In the genomic region with DNA sequence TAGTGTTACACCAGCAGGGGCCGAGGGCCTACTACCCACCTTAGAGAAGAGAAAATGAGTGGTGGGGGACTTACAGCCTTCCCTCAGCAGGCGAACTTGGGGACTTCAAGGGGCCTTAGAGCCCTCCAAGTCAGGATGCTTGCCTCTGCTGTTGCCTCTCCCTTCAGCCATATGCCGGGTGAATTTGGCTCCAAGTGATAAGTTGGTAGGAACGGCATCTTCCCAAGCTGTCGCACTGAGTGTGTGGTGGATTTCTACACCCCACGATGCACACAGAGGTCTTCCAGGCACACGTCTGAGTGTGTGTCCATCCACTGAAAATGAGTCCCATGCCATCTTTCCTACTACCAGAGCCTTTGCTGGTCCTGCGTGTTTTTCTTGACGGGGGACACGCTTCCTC, we compare ENCODE assay signal across 23 mouse cellular contexts.
"Had no signal": no experiment of that assay in that cellular context is flagged by ENCODE, and none has a peak within 500 bp of the region (broad histone marks: within the 10 kb centered on the region; RNA-seq: fewer than 3 reads in every experiment).

No protein-coding gene starts in this region.

- H3K36me3 ChIP-seq: limb, embryonic 10.5 days; limb, embryonic 13.5 days; liver, embryonic 12.5 days; liver, embryonic 15.5 days; lung, embryonic 15.5 days had no signal

- H3K27me3 ChIP-seq: liver, embryonic 15.5 days; lung, embryonic 15.5 days had no signal

- DNase-seq: kidney, adult 2 months; kidney, postnatal 25 days; layer of hippocampus, postnatal 36 days; liver; lung, adult 18-20 months; lung, postnatal 10 days; lung, postnatal 36 days; midbrain, embryonic 14.5 days; right cerebral cortex, adult 18-20 months; right cerebral cortex, postnatal 14 days; right cerebral cortex, postnatal 4 days; thymus, adult 2 months; thymus, postnatal 14 days; thymus, postnatal 4 days had no signal

- H3K9me3 ChIP-seq: limb, embryonic 10.5 days; limb, embryonic 13.5 days; liver, embryonic 12.5 days; liver, embryonic 15.5 days; lung, embryonic 15.5 days had no signal

- H3K4me3 ChIP-seq: limb, embryonic 10.5 days; limb, embryonic 13.5 days; liver, embryonic 12.5 days; liver, embryonic 15.5 days; lung, embryonic 15.5 days had no signal

- H3K4me1 ChIP-seq: liver, embryonic 12.5 days; liver, embryonic 15.5 days; lung, embryonic 15.5 days had no signal

- H3K4me2 ChIP-seq: limb, embryonic 13.5 days; liver, embryonic 12.5 days; liver, embryonic 15.5 days; lung, embryonic 15.5 days; midbrain, embryonic 11.5 days had no signal

- H3K9ac ChIP-seq: limb, embryonic 13.5 days; liver, embryonic 12.5 days; liver, embryonic 15.5 days; lung, embryonic 15.5 days had no signal

- ATAC-seq: intestine, postnatal 0 days; liver, embryonic 12.5 days had no signal

- H3K27ac ChIP-seq: kidney, postnatal 0 days; limb, embryonic 10.5 days; limb, embryonic 13.5 days; liver, embryonic 12.5 days; liver, embryonic 15.5 days; lung, embryonic 15.5 days; stomach, postnatal 0 days had no signal
